Mouse (Mus musculus) midbrain, embryonic 14.5 days (tissue): Measurements from ENCODE around the gene Ikzf5. TPM values are rescaled to one million over a fixed set of nuclear protein-coding genes. Genes with fewer than 3 reads are reported as not detected.
"Not testable (repeated sequence)": the region's sequence is repeated elsewhere in the genome, so short reads cannot be mapped to it uniquely, and the experiment has no call there.

ENCODE experiments used
- ATAC-seq: fragments of 200-750 bp; cut with Nextera tagmentation; 2 replicates; pipeline ENCODE4 v1.8.0; 2017; ENCODE audit warnings: moderate number of reproducible peaks, moderate library complexity; ENCODE audit not compliant: low FRiP score, low TSS enrichment
- DNase-seq: peaks from one replicate; pipeline ENCODE4 v3.0.0-alpha.2; 2015
- H3K27ac ChIP-seq: fragments of 300-500 bp; sonication (generic); replicated peaks from 2 replicates; pipeline ENCODE4 v1.5.1; 2014; ENCODE audit warnings: mild to moderate bottlenecking, low read depth, low read length, moderate library complexity
- H3K27me3 ChIP-seq: fragments of 300-500 bp; sonication (generic); 2 replicates; pipeline ENCODE4 v1.6.1; 2014; ENCODE audit warnings: low read length, control low read depth, mixed read lengths; ENCODE audit not compliant: control insufficient read depth, insufficient read depth
- H3K36me3 ChIP-seq: fragments of 300-500 bp; sonication (generic); 2 replicates; pipeline ENCODE4 v1.6.1; 2014; ENCODE audit warnings: low read length, control low read depth; ENCODE audit not compliant: control insufficient read depth, insufficient read depth
- H3K4me1 ChIP-seq: fragments of 300-500 bp; sonication (generic); 2 replicates; pipeline ENCODE4 v1.6.1; 2014; ENCODE audit warnings: mild to moderate bottlenecking, antibody characterized with exemption, low read length, control low read depth; ENCODE audit not compliant: control insufficient read depth, insufficient read depth
- H3K4me2 ChIP-seq: fragments of 300-500 bp; sonication (generic); 2 replicates; pipeline ENCODE4 v1.6.1; 2014; ENCODE audit warnings: mild to moderate bottlenecking, low read length, moderate library complexity
- H3K4me3 ChIP-seq: fragments of 300-500 bp; sonication (generic); replicated peaks from 2 replicates; pipeline ENCODE4 v1.5.1; 2014; ENCODE audit warnings: low read depth, low read length
- H3K9ac ChIP-seq: fragments of 300-500 bp; sonication (generic); replicated peaks from 2 replicates; pipeline ENCODE4 v1.6.1; 2014; ENCODE audit warnings: mild to moderate bottlenecking, low read length, moderate library complexity
- H3K9me3 ChIP-seq: fragments of 300-500 bp; sonication (generic); 2 replicates; pipeline ENCODE4 v1.6.1; 2016; ENCODE audit warnings: low read length, control low read depth, mixed read lengths; ENCODE audit not compliant: control insufficient read depth
- WGBS: fragments of 180-500 bp; shearing (Covaris S2); extraction: QIAGEN DNeasy Blood & Tissue Kit; methylation state at CpG from one replicate; pipeline ENCODE4 v1.1.7; 2014; 5-methylcytosine and 5-hydroxymethylcytosine counted together
- polyA plus RNA-seq: library from polyadenylated mRNA; unstranded; fragments of >200 nt; fragmentation: Nextera tagmentation; extraction: Ambion mirVana; gene quantifications from 2 replicates; pipeline ENCODE4 v1.2.1, GENCODE M21; 2014

The Ikzf5 gene
- 15.6 and 22.8 TPM in 2 replicates for polyA plus RNA-seq

DNA sequence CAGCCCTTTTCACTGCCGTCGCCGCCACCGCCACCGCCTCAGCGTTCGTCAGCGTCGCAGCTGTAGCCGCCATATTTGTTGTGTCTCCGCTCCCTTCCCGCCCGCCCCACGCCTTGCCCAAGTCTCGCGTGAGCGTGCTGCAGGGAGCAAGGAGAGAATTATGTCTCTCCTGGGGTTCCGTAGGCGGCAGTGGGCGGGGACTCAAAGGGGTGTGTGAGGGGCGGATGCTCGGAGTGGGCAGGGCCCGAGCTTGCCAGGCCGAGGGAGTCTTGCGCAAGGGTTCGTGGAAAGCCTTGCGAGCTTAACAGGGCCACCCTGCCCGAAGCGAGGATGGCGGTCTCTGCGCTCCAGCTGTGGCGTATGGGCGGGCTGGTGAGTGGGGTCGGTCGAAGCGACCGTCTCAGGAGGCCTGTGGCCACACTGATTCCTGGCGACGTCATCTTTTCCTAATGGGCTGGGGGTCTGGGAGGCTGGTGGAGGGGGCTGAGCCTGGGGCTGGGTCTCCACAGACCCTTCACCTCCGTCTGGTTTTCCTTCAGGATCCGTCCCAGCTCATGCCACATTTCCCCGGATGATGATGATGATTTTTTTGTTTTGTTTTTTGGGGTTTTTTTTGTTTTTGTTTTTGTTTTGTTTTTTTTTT, at the start of gene Ikzf5, which contains the start of gene Acadsb:
Gene Ikzf5 (minus strand): TSS at position 106 of the 643 bp plus-strand sequence.
Gene Acadsb (plus strand): TSS at position 186 of the 643 bp plus-strand sequence.
- peak; percentile 97 for ATAC-seq
- DNase-seq, result peak; percentile 98
- H3K4me1 ChIP-seq, result peaks cover 21% of the 10 kb centered on the region
- H3K4me3 ChIP-seq, result peak within 1 kb of the TSS; percentile 94
- peak within 1 kb of the TSS; percentile 87 for H3K4me2 ChIP-seq
- H3K9me3 ChIP-seq, result no peaks in the 10 kb centered on the region
- H3K36me3 ChIP-seq, result no peaks in the 10 kb centered on the region
- H3K27ac ChIP-seq, result peak within 1 kb of the TSS; percentile 86
- no peaks in the 10 kb centered on the region for H3K27me3 ChIP-seq
- H3K9ac ChIP-seq, result peak within 1 kb of the TSS; percentile 94
- under 1% methylated on average over 42 of the region's 42 CpGs for WGBS

DNA sequence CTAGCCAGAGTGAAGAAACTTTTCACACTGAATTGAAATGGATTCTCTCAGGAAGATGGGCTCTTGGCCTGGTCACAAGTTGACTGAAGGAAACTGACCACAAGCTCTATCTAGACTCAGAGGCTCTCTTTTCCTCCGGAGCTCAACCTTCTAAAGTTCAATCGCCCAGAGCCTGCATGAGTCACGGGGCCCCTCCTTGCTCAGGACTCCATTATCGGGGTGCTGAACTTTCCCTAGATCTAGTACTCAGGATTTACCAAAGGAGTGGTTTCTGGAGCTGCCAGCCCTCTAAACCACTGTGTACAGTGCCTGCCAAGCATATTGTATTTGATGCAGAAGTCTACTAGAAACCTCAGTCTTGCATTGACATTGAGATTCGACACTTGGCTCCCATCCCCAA, 46.4 kb upstream of the Ikzf5 start:
- 90% methylated on average over 5 of the region's 5 CpGs for WGBS
- DNase-seq, result no peak
- no peaks in the 10 kb centered on the region for H3K27me3 ChIP-seq
- H3K36me3 ChIP-seq, result no peaks in the 10 kb centered on the region
- no peak overlapping the region for H3K4me3 ChIP-seq
- H3K27ac ChIP-seq, result no peak overlapping the region
- H3K9ac ChIP-seq, result no peak overlapping the region
- H3K4me2 ChIP-seq, result no peak overlapping the region
- H3K4me1 ChIP-seq, result no peaks in the 10 kb centered on the region
- no peak for ATAC-seq
- no peaks in the 10 kb centered on the region for H3K9me3 ChIP-seq

DNA sequence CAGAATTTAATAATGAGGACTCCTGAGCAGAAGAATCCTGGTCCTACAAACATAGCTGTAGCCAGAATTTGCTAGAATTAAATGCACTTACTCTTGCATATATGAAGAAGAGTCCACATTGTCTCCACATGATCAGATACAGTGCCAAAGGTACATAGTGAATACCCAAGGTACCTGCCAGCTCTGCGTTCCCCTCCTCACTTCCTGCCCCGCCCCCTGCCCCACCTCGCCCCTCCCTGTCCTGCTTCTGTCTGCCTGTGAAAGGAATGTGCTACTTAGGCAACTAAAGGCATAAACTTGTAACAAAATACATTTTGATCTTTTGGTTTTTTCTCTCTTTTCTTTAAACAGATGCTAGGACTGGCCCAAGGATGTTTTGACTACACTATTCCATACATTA, 26.7 kb upstream of the Ikzf5 start:
- Histone ChIP-seq H3K9me3 (no peaks in the 10 kb centered on the region), H3K27ac (no peak overlapping the region)

DNA sequence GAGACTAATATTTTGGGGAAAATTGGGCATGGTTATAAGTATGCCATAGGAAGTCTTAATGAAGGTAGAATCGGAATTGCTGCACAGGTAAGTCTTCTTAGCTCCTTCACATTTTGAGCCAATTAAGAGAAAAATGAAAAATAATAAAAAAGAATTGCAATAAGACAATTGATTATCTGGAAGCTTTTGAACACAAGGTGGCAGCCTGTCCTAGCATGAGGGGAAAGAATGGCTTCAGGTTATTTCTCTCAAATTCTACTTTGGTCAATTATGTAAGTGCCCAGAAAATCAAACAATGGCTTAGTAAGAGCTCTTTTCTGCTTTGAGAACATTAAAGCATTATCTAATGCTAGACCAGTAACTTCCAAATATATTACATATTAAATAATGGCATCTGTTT, 24.0 kb upstream of the Ikzf5 start:
- ATAC-seq (no peak), DNase-seq (peak; percentile 31)
- Histone ChIP-seq H3K4me2 (no peak overlapping the region), H3K36me3 (peaks cover 48% of the 10 kb centered on the region), H3K4me3 (no peak overlapping the region), H3K27me3 (no peaks in the 10 kb centered on the region), H3K9me3 (0 out of 2 replicates have a peak, but pooled peaks cover 2% of the 10 kb centered on the region), H3K27ac (no peak overlapping the region), H3K4me1 (no peaks in the 10 kb centered on the region), H3K9ac (no peak overlapping the region)
- 84% methylated on average over 1 of the region's 1 CpGs for WGBS

More for the DNA sequence above, 26.7 kb upstream of the Ikzf5 start:
- DNase-seq (no peak), ATAC-seq (no peak)
- Histone ChIP-seq H3K4me1 (no peaks in the 10 kb centered on the region), H3K4me3 (no peak overlapping the region), H3K36me3 (peaks cover 33% of the 10 kb centered on the region; the same call in 1 of the 2 replicates), H3K4me2 (no peak overlapping the region), H3K27me3 (no peaks in the 10 kb centered on the region), H3K9ac (no peak overlapping the region)
- WGBS, result 78% methylated on average over 3 of the region's 3 CpGs

DNA sequence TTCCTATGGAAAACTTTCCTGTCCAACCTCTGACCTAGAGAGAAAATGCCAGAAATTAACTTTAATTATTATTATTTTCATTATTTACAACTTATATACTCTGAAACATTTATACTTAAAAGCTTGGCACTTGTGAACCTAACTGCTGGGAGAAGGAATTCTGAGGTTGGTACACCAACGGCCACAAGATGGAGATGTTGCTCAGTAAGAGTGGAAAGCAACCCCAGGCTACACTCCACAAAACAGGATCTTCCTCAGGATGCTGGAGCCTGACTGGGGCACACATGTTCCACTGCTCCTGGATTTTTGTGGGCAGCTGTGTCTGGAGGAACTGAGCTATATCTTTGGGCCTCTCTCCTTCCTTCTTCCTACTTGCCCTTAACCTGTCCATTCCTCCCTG, 21.9 kb upstream of the Ikzf5 start:
- 0 out of 2 replicates have a peak, but pooled peaks cover 2% of the 10 kb centered on the region for H3K9me3 ChIP-seq
- no peak overlapping the region for H3K9ac ChIP-seq
- WGBS, result 17% methylated on average over 1 of the region's 1 CpGs
- H3K36me3 ChIP-seq, result peaks cover 63% of the 10 kb centered on the region
- no peaks in the 10 kb centered on the region for H3K27me3 ChIP-seq
- ATAC-seq, result no peak
- no peak overlapping the region for H3K27ac ChIP-seq
- peak; percentile 84 for DNase-seq
- H3K4me3 ChIP-seq, result no peak overlapping the region
- H3K4me1 ChIP-seq, result no peaks in the 10 kb centered on the region
- H3K4me2 ChIP-seq, result no peak overlapping the region

DNA sequence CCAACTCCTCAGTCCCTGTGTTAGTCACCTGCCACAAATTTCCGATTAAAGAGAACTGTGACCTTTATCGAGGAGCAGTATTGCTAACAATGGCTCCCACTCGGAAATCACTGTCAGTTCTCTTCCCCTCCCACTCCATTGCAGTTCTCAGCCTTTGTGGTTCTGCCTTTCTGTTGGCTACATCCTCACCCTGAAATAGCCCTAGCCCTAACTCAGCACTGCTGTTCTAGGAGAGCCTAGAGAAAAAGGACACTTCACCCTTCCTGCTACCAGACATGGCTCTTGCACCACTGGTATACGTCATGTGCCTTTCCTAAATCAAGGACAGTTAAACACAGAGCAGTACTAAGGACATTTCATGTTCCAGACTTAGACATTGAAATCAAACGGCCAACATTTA, 17.0 kb upstream of the Ikzf5 start:
- H3K36me3 ChIP-seq, result peaks cover 55% of the 10 kb centered on the region
- 0 out of 2 replicates have a peak, but pooled peaks cover 2% of the 10 kb centered on the region for H3K9me3 ChIP-seq
- 87% methylated on average over 5 of the region's 5 CpGs for WGBS
- no peaks in the 10 kb centered on the region for H3K27me3 ChIP-seq
- no peak overlapping the region for H3K9ac ChIP-seq
- H3K27ac ChIP-seq, result no peak overlapping the region
- no peaks in the 10 kb centered on the region for H3K4me1 ChIP-seq
- no peak for DNase-seq
- no peak overlapping the region for H3K4me3 ChIP-seq
- ATAC-seq, result no peak
- no peak overlapping the region for H3K4me2 ChIP-seq

- no peak for DNase-seq
- 91% methylated on average over 2 of the region's 2 CpGs for WGBS
- ATAC-seq, result no peak
These were observed 14.6 kb upstream of the Ikzf5 start for GRCm38 (mm10) chr7:131424912-131425311.

GRCm38 (mm10) chr7:131417605-131418004, 7.3 kb upstream of the Ikzf5 start:
- Histone ChIP-seq H3K27me3 (no peaks in the 10 kb centered on the region), H3K9ac (no peak overlapping the region), H3K27ac (no peak overlapping the region), H3K36me3 (no peaks in the 10 kb centered on the region), H3K9me3 (no peaks in the 10 kb centered on the region), H3K4me1 (no peaks in the 10 kb centered on the region), H3K4me2 (no peak overlapping the region), H3K4me3 (no peak overlapping the region)
- DNase-seq (no peak), ATAC-seq (no peak)

More at GRCm38 (mm10) chr7:131424912-131425311, 14.6 kb upstream of the Ikzf5 start:
- no peak overlapping the region for H3K4me3 ChIP-seq
- H3K9me3 ChIP-seq, result no peaks in the 10 kb centered on the region
- H3K27me3 ChIP-seq, result no peaks in the 10 kb centered on the region
- no peak overlapping the region for H3K4me2 ChIP-seq
- H3K36me3 ChIP-seq, result peaks cover 37% of the 10 kb centered on the region
- no peak overlapping the region for H3K9ac ChIP-seq
- no peaks in the 10 kb centered on the region for H3K4me1 ChIP-seq
- H3K27ac ChIP-seq, result no peak overlapping the region

- not testable (repeated sequence) for H3K4me2 ChIP-seq, H3K4me1 ChIP-seq, H3K9me3 ChIP-seq, H3K4me3 ChIP-seq, H3K9ac ChIP-seq, ATAC-seq, H3K27me3 ChIP-seq, DNase-seq, H3K27ac ChIP-seq, H3K36me3 ChIP-seq
These were observed 6.4 kb upstream of the Ikzf5 start for GRCm38 (mm10) chr7:131416742-131417141.
